Mouse (Mus musculus) lung, postnatal 0 days (tissue): ENCODE results near the gene Rnf150.

Source experiments
- CTCF ChIP-seq: IDR thresholded peaks from 2 replicates; pipeline ENCODE4 v1.5.1; 2016; ENCODE audit warnings: antibody characterized with exemption, mild to moderate bottlenecking
- EP300 ChIP-seq: IDR thresholded peaks from 2 replicates; pipeline ENCODE4 v1.6.1; 2016; ENCODE audit warnings: antibody characterized with exemption, mild to moderate bottlenecking, control low read depth

DNA sequence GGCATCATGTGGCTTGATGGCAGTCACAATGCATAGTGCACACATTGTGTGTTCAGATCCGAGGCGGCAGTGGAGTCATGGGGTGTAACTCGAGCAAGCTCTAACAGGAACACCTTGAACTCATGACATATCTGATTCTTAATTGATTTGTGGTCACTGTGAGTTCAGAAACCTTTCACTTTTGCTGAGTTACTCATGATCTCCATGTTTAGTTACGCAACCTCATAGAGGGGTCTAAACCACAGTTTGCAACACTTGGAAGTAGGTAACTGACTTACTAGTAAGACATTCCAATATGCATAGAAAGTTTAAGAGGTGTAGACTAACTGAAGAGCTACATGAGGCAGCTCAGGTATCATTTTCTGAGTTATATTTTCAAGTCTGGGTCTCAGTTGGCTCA is 49.1 kb downstream of the Rnf150 start:
- no peak for TF ChIP-seq CTCF
- TF ChIP-seq EP300: no peak
